Mouse (Mus musculus) thymus, postnatal 36 days (tissue): ENCODE results near the gene Syt17.

ENCODE experiments used
- DNase-seq, 2 experiments: peaks; one replicate each; pipeline ENCODE4 v3.0.0; 2022; ENCODE audit warnings: mixed read lengths in 2 of 2

Gene Syt17

DNA sequence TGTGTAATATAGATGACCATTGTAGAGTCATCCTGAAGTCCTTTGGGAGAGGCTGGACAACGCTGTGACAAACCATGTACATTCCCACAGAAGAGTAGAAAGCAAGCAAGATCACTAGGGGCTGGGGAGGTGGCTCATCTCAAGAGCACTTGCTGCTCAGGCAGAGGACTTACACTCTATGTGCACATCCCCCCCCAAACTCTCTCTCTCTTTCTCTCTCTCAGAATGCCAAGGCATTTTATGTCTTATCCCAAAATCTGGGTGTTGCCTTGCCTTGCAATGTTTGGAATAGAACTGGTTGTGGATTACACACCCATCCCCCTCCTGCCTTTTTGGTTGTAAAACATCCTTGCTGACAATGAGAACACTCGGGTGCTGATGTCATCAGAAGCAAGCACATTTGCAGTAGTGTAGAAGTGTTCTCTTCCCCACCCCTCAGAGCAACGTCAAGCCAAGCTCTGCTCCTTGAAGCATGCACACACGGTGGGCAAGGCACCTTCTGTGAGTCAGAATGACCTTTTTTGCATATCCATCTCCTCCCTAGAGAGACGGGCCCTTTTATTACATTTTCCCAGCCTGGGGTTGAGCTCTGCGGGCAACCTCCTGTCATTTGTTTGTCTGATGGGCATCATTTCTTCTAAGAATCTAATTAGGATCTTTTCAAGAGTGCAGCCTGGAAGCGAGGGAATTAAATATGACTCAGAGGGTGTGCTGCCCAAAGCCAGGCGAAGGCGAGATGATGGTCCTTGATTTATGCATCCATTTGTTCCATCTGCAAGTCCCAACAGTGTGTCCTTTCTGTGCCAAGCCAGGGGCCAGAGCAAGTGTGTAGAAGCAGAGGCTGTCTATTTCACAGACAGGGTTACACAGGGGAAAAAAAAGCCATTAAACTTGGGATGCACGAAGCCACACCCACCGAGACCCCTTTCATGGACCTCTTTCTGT is 15.1 kb upstream of the Syt17 start:
- DNase-seq, result no peak

DNA sequence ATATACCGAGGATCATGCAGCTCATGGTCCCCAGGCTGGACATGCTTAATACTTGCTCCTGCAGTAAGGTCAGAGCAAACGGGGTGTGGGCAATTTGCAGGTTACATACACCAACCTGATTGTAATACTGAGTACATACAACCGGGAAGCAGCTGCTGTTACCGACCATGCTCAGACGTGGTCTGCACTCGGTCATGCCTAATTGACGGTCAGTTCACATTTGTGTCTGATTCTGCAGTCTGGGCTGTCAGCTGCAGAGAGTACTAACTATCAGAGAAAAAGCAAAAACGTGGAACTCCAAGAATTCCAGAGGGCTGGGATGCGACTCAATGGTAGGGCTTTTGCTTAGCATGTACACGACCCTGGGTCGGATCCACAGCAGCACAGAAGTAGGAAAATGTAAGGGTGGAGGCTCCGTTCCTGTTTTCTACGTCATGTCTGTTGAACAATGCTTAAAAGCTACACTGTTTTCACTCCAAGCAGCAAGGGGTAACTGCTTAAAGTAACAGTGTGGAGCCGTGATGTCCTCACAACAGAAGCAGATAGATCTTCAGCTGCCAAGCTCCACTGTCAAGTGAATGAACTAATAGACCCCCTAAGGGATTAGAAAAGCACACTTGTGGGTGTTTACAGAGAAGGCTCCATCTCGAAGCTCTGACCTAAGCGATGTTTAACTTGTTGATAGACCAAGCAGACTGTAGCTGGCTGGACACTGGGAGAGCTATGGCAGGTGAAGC is 13.5 kb upstream of the Syt17 start:
- DNase-seq, result no peak

GRCm38 (mm10) chr7:118453722-118454121 is 5.7 kb upstream of the Syt17 start:
- no peak for DNase-seq

GRCm38 (mm10) chr7:118452940-118453339 is 4.9 kb upstream of the Syt17 start:
- DNase-seq, result no peak

DNA sequence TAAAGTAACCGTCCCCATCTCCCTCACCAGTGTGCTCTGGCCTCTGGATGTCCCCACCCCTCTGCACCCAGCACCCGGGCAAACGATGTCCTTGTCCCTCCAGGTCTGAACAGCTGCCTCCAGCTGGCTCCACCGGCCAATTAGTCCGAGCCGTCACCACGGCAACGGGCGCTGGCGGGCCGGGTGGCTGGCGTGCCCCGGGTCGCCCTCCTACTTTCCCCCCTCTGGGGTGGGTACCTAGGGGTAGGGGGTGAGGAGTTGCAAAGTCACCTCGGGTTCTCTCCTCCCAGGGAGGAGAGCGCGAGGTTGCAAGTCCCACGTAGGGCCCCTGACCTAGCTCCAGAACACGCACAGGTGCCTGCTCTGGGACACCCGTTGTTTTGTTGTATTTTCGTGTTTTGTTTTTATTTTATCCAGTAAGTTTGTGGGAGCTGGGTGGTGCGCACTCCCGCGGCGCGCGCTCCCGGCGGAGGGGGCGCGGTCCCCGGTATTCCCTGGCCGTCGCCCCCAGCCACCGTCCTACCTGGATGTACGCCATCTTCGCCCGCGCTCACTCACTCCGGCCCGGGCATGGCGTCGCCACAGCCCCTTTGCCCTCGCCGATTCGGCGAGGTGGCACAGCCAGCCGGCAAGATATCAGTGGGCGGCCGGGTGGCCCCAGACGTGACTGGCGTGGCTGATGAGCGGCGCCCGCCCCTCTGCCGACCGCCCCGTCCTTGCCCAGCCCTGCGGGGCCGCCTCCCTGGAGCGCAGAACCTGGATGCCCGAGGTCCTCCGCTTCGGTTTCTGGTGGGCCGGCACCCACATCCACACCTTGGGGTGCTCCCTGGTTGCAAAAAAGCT is 510 bp downstream of the Syt17 start:
- no peak for DNase-seq

DNA sequence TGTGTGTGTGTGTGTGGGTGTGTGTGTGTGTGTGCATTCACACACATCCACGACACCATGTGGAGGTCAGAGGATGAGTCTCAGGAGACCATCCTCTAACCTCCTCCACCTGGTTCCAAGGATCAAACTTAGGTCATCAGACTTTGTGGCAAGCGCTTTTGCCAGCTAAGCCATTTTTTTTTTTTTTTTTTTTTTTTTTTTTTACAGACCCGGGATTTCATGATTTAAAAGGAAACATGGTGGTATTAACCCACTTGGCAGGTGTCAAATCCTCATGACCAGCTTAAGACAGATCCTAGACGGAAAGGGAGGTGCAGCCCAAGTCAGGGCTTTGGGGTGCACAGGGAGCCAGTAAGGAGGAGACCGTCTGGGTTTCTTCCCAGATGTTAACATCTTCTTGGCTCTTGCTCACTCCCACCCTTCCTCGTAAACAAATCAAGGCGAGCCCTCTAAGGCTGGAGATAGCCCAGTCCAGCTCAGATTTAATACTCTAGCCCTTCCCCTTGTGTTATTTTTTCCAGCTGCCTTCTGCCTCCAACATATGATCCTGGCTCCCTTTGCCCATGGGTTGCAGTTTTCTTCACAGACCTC is 4.0 kb downstream of the Syt17 start:
- no peak for DNase-seq

GRCm38 (mm10) chr7:118443371-118443770 is 4.7 kb downstream of the Syt17 start:
- no peak for DNase-seq

GRCm38 (mm10) chr7:118441535-118441934 is 6.5 kb downstream of the Syt17 start:
- DNase-seq, result no peak

DNA sequence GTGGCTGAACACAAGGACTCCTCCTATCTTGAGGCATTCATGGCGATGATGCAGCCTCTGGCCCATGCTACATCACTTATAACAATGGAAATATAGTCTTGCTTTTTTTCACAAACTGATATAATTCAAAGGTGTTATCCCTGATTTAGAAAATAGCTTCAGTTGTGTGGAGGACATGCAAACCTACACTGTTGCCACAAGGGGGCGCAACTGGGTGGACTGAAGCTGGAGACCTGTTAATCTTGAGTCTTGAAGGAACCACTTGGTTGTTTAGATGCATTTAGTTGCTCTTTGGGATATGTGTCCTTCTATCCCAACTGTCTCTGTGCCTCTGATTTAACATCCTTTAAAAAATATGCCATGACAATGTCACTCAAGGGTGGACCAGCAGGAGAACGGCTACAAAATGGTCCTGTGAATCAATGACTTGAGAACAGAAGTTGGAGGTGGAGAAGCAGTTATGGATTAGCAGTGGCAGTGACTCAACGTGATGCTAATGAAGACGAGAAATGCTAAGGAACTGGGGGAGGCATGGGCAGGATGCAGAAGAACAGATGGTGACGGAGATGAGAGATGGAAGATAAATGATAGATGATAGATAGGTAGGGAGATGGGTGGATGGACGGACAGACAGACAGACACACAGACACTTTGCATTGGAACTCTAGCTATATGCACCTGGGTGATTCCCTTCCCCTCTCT is 10.8 kb downstream of the Syt17 start:
- peak in 1 of 2 experiments; percentile 9 for DNase-seq

GRCm38 (mm10) chr7:118428937-118429336 is 19.1 kb downstream of the Syt17 start:
- DNase-seq, result no peak

DNA sequence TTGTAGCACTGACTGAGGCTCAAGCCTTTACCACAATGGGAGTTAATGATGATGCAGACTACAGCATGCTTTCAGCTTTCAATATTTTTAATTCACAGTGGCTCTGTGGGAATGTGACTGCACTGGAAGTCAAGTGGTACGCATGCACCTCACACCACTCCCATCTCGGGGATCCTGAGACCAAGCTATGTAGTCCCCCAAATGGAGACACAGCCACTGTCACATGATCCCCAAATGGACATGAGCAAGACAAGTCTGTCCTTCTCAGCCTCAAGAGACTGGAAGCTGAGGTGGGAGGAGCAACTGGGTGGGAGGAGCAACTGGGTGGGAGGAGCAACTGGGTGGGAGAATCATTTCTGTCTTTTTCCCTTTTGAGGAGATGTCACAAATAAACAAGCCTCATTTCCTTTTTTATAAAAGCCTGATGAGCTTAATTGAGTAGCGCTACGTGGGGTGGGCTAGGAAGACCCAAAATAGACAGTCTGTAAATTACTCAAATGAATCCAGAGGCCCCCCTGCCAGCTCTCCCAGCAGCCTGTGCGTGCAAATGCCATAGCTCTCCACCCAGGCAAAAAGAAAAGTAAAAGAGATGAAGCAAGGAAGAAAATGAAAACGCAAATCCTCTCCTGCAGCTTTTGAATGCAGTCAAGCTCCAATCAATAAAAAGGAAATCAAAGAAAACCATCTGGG is 28.4 kb downstream of the Syt17 start:
- DNase-seq, result no peak

- no peak for DNase-seq
Measured at GRCm38 (mm10) chr7:118414183-118414582, 33.8 kb downstream of the Syt17 start.

- no peak for DNase-seq
Measured at GRCm38 (mm10) chr7:118411877-118412276, 36.1 kb downstream of the Syt17 start.

DNA sequence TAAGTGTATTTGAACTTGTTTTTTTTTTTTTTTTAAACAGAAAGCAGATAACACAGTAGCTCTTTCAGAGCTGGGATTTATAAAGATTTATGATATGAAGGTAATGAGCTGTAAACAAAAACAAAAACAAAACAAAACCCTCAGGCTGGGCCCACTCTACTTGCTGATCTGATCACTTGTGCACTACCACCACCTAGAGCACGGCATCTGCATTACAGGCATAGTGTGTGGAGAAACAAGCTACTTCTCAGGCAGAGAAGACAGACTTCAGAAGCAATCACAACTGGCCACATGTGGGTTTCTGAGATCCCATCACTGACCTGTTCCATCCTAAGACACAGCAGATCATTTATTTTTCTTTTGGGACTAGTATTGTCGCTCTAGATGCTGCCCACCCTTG is 38.6 kb downstream of the Syt17 start:
- peak in 1 of 2 experiments; percentile 4 for DNase-seq

GRCm38 (mm10) chr7:118405251-118405650 is 42.8 kb downstream of the Syt17 start:
- DNase-seq, result no peak

DNA sequence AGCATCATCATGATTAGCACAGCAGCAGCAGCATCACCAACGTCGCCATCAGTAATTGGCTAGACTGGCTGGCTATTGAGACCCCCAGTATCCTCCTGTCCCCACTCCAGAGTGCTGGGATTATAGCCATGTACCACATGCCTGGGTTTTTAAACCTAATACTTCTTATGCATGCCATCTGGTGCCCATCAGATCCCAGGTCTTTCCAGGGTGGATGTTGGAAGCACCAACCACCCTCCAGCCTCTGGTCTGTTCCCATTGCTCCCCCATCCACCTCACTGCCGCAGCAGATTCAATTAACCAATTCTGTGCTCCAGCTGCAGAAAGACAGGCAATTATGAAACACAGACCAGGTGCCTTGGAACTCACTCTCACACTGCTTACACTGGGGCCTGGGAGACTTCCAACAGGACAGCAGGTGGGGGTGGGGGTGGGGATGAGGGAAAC is 45.4 kb downstream of the Syt17 start:
- no peak for DNase-seq

DNA sequence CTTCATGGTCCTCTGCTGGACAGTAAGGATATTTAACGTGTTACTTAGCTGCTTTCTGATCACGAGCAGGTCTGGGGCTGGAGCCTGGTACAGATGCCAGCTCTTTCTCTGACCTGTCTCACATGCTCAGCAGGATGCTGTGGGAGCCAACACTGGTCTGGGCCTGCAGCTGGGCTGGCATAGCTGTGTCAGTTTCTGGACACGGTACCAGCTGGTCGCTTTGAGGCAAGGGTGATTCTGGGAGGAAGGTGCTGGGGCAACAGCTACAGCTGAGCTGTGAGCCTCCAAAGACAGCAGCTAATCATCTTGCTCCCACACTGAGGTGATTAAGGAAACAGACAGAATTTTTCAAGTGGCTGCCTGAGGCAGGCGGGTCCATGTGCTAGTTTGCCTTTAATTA is 46.1 kb downstream of the Syt17 start:
- DNase-seq, result no peak

DNA sequence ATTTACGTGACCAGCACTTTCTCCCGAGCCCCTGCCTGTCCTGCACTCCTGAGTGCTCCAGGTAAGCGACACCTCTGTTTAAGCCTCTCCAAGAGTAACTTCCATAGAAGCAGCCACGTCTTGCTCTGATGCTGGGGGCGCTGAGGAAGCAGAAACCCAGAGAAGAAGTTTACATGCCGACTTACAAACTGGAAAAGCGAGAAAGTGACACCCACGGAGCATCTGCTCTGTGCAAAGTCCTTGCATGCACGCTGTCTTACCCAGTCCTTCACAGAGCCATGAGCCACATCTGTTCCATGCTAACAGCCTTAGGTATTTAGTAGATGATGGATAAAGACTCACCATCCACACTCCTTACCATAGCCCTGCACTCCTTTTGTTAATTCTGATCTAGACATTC is 48.3 kb downstream of the Syt17 start:
- no peak for DNase-seq

DNA sequence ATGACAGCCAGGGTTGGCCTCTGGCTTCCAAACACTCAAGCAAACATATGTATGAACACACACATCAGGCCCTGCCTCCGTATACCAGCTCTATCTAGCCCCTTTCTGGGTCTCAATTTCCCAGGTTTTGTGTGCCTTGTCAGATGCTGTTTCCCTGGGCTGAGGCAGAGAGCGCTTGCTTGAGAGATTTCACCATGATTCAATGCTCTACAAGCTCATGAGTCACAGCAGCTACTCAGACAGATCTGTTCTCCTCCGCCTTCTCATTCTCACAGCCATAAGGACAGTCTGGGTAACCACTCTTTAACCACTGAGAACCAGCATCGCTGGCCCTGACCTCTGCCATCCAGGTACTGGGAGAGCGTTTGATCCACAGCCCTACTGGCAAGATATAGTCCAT is 57.3 kb downstream of the Syt17 start:
- DNase-seq, result no peak

GRCm38 (mm10) chr7:118380996-118381395 is 67.0 kb downstream of the Syt17 start:
- DNase-seq, result no peak

DNA sequence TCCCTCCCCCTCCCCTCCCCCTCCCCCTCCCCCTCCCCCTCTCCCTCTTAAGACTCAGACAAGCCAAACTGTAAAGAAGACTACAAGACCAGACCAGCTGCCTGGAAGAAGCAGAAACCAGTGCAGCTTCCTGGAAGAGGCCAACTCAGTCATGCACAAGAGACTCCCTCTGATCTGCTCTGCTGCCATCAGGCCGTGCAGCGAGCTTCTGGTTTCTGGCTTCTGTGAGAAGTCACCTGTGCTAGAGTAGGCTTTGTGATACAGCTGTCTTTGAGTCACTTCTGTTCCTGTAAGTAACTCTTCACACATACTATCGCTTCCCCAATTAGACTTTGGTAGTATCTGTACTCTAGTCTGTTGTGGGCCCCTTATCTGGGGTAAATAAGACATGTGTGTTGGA is 68.0 kb downstream of the Syt17 start:
- no peak for DNase-seq
